Mouse (Mus musculus): ENCODE results near the gene Smc6.

DNA sequence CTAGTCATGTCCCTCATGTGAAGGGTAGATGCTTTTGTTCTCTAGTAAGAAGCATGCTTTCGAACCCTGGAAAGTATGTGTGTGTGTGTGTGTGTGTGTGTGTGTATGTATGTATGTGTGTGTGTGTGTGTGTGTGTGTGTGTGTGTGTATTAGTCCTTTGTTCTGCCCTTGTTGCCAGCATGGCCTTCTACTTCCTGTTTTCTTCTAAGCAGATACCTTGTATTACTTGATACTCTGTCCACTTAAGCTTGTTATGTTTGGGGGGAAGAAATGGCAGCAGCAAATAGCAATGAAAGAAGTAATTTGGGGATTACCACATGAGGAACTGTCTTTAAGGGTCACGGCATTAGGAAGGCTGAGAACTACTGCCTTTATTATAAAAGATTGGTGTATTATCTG is 10.9 kb downstream of the Smc6 start:
- TF ChIP-seq POLR2A (IDR thresholded peaks at IDR 0.05; ENCODE audit: borderline replicate concordance, control insufficient read depth, low read depth, low read length) (no peak), CTCF (IDR thresholded peaks at IDR 0.05; ENCODE audit: control insufficient read depth, insufficient read depth, low read length) (no peak)

All from bone marrow, adult 2 months (tissue).